Mouse (Mus musculus) ES-Bruce4 (cell line): ENCODE measurements around the gene Unc13b. TPM values are rescaled to one million over a fixed set of nuclear protein-coding genes. Genes with fewer than 3 reads are reported as not detected.

ENCODE experiments used
- H3K27ac ChIP-seq: 2 replicates; pipeline ENCODE4 v1.5.1; 2012; ENCODE audit warnings: low read length, inconsistent platforms; ENCODE audit not compliant: insufficient read depth
- H3K27me3 ChIP-seq: 2 replicates; pipeline ENCODE4 v1.6.1; 2012; ENCODE audit warnings: mild to moderate bottlenecking, low read length, inconsistent platforms; ENCODE audit not compliant: control insufficient read depth, poor library complexity, insufficient read depth, severe bottlenecking
- H3K36me3 ChIP-seq: 2 replicates; pipeline ENCODE4 v1.6.1; 2012; ENCODE audit warnings: inconsistent platforms, mild to moderate bottlenecking, low read length, moderate library complexity; ENCODE audit not compliant: control insufficient read depth, poor library complexity, insufficient read depth, severe bottlenecking
- H3K4me1 ChIP-seq: one replicate; pipeline ENCODE4 v1.8.1; 2011; ENCODE audit warnings: low read length; ENCODE audit not compliant: control insufficient read depth, insufficient read depth
- H3K4me3 ChIP-seq: 2 replicates; pipeline ENCODE4 v1.5.1; 2011; ENCODE audit warnings: low read depth, mild to moderate bottlenecking, low read length
- H3K9ac ChIP-seq: 2 replicates; pipeline ENCODE4 v1.6.1; 2012; ENCODE audit warnings: low read depth, mild to moderate bottlenecking, inconsistent platforms; ENCODE audit not compliant: poor library complexity, severe bottlenecking
- H3K9me3 ChIP-seq: replicated peaks from 2 replicates; pipeline ENCODE4 v1.6.1; 2012; ENCODE audit warnings: mild to moderate bottlenecking, low read length, inconsistent platforms; ENCODE audit not compliant: control insufficient read depth, poor library complexity, insufficient read depth, severe bottlenecking
- CTCF ChIP-seq: IDR thresholded peaks from one replicate; pipeline ENCODE4 v1.8.1; 2011; ENCODE audit warnings: low read depth, low read length
- EP300 ChIP-seq: IDR thresholded peaks from 2 replicates; pipeline ENCODE4 v1.6.1; 2011; ENCODE audit warnings: low read depth, low read length; ENCODE audit not compliant: insufficient read depth
- POLR2A ChIP-seq: IDR thresholded peaks from one replicate; pipeline ENCODE4 v1.8.1; 2011; ENCODE audit warnings: low read length; ENCODE audit not compliant: insufficient read depth
- polyA plus RNA-seq: library from polyadenylated mRNA; stranded (reverse); fragments of >200 nt; gene quantifications from 2 replicates; pipeline ENCODE4 v1.2.4, GENCODE M21; 2011; ENCODE audit warnings: low read depth; ENCODE audit not compliant: missing spikeins, insufficient read depth, insufficient read length

Gene Unc13b
- polyA plus RNA-seq, 1 experiment = 23.1 TPM

GRCm38 (mm10) chr4:43260096-43260495 is 201.3 kb downstream of the Unc13b start:
- Histone ChIP-seq H3K4me1 (no peaks in the 10 kb centered on the region), H3K27ac (no peak overlapping the region), H3K9me3 (no peaks in the 10 kb centered on the region), H3K9ac (no peak overlapping the region), H3K27me3 (no peaks in the 10 kb centered on the region), H3K4me3 (no peak overlapping the region), H3K36me3 (no peaks in the 10 kb centered on the region)
- no peak for TF ChIP-seq POLR2A
- TF ChIP-seq CTCF = no peak
- TF ChIP-seq EP300 = no peak

DNA sequence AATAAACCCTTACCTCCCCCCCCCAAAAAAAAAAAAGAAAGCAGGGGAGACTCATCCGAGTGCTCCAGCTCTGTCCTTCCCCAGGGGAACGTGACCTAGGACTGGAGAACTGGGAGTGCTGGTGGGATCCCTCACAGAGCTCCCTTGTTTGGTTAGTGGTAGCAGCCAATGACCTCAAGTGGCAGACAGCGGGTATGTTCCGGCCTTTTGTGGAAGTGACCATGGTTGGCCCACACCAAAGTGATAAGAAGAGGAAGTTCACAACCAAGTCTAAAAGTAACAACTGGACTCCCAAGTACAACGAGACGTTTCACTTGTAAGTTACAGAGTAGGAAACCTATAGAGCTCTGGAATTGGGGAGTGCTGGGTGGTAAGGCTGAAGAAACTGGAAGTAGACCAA is 204.1 kb downstream of the Unc13b start:
- TF ChIP-seq POLR2A (no peak), CTCF (no peak), EP300 (no peak)
- H3K4me3 ChIP-seq = no peak overlapping the region
- no peaks in the 10 kb centered on the region for H3K36me3 ChIP-seq
- H3K27ac ChIP-seq = no peak overlapping the region
- H3K9me3 ChIP-seq = no peaks in the 10 kb centered on the region
- H3K9ac ChIP-seq = no peak overlapping the region
- H3K4me1 ChIP-seq = no peaks in the 10 kb centered on the region
- H3K27me3 ChIP-seq = no peaks in the 10 kb centered on the region

- no peaks in the 10 kb centered on the region for H3K4me1 ChIP-seq
- no peak overlapping the region for H3K27ac ChIP-seq
- no peak overlapping the region for H3K4me3 ChIP-seq
- no peaks in the 10 kb centered on the region for H3K36me3 ChIP-seq
- no peaks in the 10 kb centered on the region for H3K9me3 ChIP-seq
- H3K27me3 ChIP-seq = no peaks in the 10 kb centered on the region
- TF ChIP-seq CTCF (no peak), POLR2A (no peak), EP300 (no peak)
- no peak overlapping the region for H3K9ac ChIP-seq
Measured at GRCm38 (mm10) chr4:43266146-43266545, 207.4 kb downstream of the Unc13b start.

DNA sequence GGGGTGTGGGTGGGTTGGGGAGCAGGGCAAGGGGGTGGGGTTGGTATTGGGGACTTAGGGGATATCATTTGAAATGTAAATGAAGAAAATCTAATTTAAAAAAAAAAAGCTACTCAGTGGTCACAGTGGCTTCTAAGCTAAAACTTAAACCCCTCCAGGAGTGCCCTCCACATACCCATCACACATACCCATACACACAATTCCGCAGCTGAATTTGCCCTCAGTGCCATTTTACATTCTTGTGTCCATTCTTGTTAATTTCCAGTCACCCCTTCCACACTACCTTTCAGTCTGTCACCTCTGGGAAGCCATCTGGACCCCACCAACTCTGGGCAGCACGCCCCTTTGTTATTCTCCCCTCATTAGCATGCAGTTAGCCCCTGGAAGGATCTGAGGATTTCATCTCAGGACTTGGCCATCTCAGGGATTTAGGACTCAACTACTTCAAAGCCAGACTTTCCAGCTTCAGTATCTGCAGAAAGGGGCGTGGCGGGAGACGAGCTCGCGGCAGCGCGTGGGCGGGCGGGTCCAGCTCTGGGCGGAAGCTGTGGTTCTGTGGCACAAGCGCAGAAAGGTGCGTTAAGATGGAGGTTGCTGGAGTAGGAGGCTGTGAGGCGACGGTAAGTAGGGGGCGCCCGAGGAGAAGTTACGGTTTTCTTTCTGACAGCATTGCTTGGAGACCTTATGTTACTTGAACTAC is 208.0 kb downstream of the Unc13b start, which contains the start of gene Atp8b5:
TSS of gene Atp8b5 (plus strand) at position 537 of the 700 bp plus-strand sequence.
- H3K36me3 ChIP-seq = no peaks in the 10 kb centered on the region
- TF ChIP-seq POLR2A (no peak), CTCF (peak; percentile 69)
- H3K4me3 ChIP-seq = peak within 1 kb of the TSS; percentile 18
- no peaks in the 10 kb centered on the region for H3K9me3 ChIP-seq
- no peak within 1 kb of the TSS for H3K9ac ChIP-seq
- no peak within 1 kb of the TSS for H3K27ac ChIP-seq
- no peaks in the 10 kb centered on the region for H3K27me3 ChIP-seq
- no peaks in the 10 kb centered on the region for H3K4me1 ChIP-seq

DNA sequence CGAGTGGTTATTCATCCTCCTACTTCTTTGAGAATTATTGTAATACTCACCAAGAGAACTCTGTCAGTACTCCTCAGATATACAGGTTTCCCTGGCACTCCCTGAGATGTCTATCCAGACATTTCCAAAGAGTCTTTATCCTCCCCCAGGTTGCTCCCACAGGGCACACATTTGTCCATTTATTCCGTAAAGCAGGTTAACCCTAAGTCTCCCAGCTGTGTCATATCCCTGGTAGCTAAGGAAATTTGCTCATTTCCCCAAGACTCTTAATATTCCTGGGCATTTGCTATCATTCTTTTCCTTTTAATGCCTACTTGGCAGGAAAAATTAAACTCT is 208.5 kb downstream of the Unc13b start:
- no peak overlapping the region for H3K9ac ChIP-seq
- TF ChIP-seq EP300 (no peak), POLR2A (no peak), CTCF (no peak)
- no peak overlapping the region for H3K27ac ChIP-seq

GRCm38 (mm10) chr4:43285476-43285875 is 226.7 kb downstream of the Unc13b start:
- Histone ChIP-seq H3K36me3 (no peaks in the 10 kb centered on the region), H3K27me3 (no peaks in the 10 kb centered on the region), H3K4me3 (no peak overlapping the region), H3K9ac (no peak overlapping the region), H3K9me3 (peaks cover 3% of the 10 kb centered on the region), H3K4me1 (no peaks in the 10 kb centered on the region), H3K27ac (no peak overlapping the region)
- TF ChIP-seq CTCF (no peak), EP300 (no peak), POLR2A (no peak)

More for the DNA sequence above, 208.5 kb downstream of the Unc13b start:
- H3K36me3 ChIP-seq = no peaks in the 10 kb centered on the region
- H3K9me3 ChIP-seq = no peaks in the 10 kb centered on the region
- H3K27me3 ChIP-seq = no peaks in the 10 kb centered on the region
- no peaks in the 10 kb centered on the region for H3K4me1 ChIP-seq
- H3K4me3 ChIP-seq = no peak overlapping the region
